Mouse (Mus musculus) ovary, postnatal 36 days (tissue): ENCODE data around the gene Rnf135.
A peak's percentile ranks its signal among the peaks of the same experiment; 100 is the strongest.
"Not testable (repeated sequence)": the region's sequence is repeated elsewhere in the genome, so short reads cannot be mapped to it uniquely, and the experiment has no call there.

Experiments
- DNase-seq: peaks from one replicate; pipeline ENCODE4 v3.0.0; 2022; ENCODE audit warnings: low spot score, mixed read lengths

The Rnf135 gene

DNA sequence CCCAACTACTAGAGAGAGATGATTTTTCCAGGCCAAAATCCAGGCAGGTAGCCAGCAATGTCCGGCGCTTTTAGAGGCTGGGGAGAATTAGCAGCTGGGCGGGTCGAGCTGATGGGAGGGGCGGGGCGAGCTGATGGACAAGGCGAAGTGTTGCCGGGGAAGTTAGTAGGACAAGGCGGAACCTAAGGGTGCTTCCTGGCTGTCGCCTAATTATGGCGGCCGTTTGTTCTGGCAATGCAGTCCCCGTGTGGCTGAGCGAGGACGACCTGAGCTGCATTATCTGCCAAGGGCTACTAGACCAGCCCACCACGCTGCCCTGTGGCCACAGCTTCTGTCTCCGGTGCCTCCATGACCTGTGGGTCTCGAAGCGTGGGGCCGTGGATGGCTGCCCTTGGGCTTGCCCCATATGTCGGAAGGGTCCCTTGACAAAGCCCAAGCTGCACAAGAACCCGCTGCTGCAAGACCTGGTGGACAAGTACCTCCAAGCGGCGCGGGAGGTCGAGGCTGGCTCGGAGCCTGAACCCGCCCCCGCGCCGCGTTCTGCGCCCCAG lies at the start of gene Rnf135:
Gene Rnf135 (plus strand): TSS at position 147 of the 551 bp plus-strand sequence.
- DNase-seq, result peak; percentile 91

DNA sequence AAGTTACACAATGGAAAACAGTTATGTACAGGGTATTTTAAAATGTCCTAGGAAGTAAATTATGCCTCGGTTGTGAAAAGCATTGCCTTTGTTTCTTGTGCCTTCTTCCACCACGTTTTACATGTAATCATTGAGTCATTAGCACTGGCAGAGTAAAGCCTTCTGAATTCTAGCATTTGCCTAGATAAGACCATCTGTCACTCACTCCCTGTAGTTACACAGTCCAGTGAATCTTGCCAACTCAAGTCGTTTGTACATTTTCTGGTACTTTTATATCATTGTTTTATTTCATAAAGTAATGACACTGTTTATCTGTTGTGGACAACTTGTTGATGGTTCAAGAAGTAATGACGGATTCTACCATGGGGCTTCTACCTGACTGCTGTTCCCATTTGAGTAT lies 48.9 kb upstream of the Rnf135 start:
- no peak for DNase-seq

DNA sequence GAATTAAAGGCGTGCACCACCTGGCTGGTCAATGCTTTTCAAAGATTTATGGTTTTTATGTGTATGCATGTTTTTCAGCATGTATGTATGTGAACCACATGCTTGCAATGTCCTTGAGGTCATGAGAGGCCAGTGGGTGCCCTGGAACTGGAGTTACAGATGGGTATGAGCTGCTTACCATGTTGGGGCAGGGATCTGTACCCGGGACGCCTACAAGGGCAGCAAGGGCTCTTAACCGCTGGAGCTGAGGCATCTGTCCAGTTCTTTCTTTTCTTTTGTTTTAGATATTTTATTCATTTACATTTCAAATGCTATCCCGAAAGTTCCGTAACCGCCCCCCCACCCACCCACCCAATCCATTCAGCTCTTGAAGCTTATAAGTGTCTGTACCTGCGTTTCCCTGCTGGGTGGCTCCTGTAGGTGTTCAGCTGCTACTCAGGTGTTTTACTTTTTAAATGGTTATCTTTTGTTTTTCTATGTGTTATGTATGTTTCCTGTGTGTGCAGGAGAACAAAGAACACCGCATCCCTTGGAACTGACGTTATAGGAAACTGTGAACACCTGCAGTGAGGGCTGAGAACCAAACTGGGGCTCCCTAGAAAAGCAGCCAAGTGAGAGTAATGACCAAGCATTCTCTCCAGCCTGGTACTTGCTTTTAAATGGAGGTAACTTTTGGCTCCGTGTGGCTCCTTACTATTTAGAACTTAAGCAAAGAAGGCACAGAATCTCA lies 47.5 kb upstream of the Rnf135 start:
- no peak for DNase-seq

DNA sequence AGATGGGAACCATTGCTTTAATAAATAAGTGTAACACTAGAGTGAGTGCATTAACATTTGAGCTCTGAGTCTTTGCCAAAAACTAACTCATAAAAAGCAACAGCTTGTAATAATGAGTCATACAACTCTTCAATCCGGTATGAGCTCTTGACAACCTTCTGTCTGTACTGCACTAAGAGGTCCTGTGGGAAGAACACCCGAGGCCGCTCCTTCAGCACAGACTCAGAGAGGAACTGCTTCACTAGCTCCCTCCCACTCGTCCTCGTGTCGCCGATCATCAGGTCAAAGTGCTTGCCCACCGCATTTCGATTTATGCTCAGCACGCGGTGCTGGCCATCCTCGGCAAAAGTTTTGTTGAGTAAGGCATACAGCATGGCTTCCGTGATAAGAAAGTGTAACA lies 46.9 kb upstream of the Rnf135 start:
- no peak for DNase-seq

DNA sequence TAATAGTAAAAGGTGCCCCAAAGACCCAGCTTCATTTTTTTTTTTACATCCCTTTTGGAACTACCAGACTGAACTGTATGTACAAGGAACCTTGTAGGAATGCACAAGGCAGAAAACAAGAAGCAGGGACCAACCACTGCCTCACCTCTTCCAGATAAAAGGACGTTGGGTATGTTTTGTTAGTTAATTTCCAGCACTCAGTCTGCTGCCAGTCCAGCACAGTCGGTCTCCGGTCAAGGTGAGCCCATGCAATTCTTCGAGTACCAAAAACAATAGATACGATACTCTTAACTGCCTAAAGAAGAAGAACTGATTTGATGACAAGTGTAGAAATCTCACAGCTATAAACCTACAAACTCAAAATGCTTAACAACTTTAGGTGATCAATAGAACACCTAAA lies 45.9 kb upstream of the Rnf135 start:
- DNase-seq, result no peak

DNA sequence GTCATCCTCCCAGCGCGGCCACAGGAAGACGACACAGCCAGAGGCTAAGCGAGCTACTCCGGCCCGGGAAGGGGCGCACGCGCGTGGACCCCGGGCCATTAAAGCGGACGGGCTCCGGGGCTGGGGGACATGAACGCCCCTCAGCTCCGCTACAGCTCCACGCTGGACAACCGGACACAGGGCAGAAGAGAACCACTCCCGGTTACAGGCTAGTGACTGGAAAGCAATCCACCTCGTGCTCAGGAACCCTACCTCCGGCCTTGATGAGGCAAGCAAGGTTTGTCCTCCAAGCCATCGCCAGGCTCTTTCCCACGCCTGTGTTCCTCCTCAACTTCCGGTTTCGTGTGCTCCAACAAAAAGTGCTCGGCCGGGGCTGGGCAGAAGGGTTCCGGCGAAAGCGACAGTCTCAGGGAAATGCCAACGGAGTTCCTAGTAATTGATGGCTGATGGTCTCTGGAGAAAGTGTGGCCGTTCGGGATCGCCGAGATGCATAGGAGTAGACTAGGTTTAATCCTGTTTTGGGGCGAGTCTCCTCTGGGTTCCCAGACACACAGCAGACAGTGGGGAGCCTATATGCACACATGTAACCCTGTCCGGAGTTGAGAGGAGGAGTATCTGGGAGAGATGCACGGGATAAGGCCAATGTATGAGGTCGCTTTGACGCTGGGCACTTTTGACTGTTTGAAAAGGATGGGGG lies 41.7 kb upstream of the Rnf135 start, which contains the start of gene Tefm:
Gene Tefm (minus strand): TSS at position 351 of the 697 bp plus-strand sequence.
- DNase-seq, result peak; percentile 83

DNA sequence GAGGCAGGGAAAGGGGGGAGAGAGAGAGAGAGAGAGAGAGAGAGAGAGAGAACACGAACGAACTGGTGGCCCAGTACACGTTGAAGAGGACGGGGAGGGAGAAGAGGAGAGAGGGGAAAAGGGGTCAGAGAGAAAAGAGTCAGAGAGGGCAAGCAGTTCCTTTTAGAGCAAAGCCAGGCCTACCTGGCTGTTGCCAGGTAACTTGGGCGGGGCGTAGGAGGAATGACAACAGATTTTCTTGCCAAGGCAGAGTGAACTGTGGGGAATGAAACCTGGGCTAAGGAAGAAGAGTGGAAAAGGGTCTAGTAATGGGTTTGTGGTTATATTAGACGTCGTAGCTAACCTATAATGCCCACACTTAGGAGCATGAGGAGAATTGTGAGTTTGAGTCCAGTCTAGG lies 40.8 kb upstream of the Rnf135 start:
- DNase-seq, result no peak

DNA sequence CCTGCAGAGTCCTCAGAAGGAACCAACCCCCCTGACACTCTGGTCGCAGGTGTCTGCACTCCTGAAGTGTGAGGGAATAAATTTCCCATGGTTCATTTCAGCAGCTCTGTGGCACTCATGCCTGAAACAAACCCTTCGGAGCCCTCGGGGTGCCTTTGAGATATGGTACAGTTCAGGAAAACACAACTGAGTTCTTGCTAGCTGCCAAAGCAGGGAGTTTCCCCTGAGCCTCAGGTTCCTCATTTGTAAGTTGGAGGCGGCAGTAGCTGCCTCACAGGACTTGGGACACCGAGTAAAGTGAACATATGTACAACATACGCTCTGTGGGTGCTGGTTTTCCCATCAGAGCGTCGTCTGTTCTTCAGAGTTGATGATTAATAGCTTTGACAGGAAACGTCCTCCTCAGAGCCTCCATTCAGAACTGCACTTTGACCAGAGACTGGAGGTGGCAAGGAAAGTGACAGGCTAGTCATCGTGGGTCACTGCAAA lies 37.8 kb upstream of the Rnf135 start:
- no peak for DNase-seq

DNA sequence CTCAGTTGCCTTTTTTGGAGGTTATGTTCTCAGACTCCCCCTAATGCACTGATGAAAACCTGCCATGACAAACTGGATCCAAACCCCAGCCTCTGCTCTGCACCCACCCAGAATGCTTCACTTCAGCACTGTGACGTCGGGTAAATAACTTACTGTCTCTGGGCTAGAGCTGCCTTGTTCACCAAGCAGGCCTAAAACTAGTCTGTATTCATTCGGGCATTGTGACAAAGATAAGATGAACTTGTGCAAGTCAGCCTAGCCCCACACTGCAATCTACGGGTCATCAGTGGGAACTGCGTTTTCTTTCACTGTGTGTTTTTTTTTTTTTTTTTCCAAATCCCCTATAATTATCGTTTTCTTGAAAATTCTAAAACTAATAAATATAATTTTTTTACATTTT lies 35.9 kb upstream of the Rnf135 start:
- DNase-seq, result no peak

DNA sequence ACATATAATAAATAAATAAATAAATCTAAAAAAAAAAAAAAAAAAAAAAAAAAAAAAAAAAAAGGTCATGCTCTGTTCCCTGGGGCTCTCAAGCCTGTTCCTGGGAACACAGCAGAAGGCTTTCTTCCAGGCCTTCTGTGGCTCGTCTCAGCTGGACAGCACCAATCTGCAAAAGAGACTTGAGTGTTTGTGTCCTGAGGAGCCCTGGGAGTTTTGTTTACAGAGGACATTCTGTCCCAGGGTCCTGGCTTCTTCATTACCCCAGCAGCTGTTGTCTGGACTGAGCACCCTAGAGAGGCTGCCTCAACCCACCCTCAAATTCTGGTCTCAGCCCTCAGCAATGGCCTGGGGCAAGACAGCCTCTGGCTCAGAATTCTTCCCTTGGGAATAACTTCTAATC lies 35.3 kb upstream of the Rnf135 start:
- DNase-seq, result no peak

DNA sequence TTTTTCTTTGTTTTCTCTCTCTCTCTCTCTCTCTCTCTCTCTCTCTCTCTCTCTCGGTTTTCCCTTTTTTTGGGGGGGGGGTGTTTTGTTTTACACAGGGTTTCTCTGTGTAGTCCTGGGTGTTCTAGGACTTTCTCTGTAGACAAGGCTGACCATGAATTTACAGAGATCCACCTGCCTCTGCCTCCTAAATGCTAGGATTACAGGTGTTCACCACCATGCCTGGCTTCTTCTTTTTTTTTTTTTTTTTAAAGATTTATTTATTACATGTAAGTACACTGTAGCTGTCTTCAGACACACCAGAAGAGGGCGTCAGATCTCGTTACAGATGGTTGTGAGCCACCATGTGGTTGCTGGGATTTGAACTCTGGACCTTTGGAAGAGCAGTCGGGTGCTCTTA lies 34.7 kb upstream of the Rnf135 start:
- not testable (repeated sequence) for DNase-seq

DNA sequence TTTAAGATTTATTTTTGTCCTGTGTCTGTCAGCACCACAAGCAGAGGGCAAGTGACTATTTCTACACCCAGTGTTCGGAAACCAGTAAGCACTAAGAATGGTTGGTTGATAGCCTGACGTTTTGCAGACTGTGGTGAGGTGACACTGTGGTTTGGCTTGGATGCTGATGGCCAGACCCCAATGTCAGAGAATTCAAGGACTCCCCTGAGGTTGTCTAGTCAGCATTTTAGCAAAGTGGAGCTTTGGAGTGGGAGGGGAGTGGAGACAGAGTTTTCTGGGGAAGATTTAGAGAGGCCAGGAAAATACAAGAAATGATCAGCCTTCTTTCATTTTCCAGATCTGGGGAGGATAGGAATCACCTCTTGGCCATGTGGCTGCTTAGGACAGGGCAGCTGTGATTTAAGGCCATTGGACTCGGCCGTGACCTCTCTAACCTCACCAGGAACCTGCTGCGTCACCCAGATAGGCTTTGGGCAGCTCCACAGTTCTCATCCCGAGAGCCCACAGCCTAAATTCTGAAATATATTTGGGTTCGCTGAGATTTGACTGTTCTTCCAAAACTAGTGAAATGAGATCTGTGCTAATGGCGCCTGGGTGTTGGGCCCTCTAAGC lies 34.1 kb upstream of the Rnf135 start:
- no peak for DNase-seq

DNA sequence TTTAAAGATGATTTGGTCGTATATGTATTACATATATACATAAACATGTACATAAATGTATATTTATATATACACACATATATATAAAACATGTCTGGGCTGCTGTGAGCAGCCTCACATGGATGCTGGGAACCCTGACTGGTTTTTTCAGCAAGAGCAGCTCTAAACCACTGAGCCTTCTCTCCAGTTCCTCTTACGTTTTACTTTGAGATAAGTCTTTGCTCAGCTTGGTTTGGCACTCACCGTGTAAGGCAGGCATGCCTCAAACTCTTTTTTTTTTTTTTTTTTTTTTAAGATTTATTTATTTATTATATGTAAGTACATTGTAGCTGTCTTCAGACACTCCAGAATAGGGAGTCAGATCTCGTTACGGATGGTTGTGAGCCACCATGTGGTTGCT lies 33.1 kb upstream of the Rnf135 start:
- DNase-seq, result no peak

DNA sequence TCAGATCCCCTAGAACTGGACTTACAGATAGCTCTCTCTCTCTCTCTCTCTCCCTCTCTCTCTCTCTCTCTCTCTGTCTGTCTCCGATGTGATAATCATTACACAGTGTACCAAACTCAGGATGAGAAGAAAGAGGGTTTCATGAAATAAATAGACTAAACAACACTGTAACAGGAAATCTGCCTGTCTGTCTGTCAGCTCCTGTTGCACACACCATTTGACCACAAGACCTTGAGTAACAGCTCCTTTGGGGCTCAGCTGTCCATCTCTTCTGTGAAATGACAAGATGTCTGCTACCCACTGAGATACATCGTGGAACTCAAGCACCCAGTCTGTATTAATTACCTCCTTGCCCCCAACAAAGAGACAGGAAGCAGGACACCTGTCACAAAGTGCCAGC lies 32.1 kb upstream of the Rnf135 start:
- DNase-seq, result no peak

DNA sequence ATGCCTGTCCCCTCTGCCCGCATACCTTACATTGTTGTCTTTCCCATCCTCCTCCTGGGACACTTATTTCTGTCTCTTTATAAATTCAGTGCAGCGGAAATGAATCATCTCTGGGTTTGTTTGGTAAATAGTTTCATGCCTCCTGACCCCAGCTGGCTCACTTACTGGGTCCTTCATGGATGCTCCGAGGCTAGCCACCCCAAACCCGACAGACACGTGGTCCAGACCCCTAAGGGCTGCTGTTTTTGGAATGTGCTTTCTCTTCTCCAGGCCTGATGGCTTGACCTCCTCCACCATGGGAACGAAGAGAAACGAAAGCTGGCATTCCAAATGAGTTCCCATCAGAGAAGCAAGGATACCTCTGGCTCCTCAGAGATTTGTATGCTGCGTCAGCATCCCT lies 31.3 kb upstream of the Rnf135 start:
- DNase-seq, result no peak

DNA sequence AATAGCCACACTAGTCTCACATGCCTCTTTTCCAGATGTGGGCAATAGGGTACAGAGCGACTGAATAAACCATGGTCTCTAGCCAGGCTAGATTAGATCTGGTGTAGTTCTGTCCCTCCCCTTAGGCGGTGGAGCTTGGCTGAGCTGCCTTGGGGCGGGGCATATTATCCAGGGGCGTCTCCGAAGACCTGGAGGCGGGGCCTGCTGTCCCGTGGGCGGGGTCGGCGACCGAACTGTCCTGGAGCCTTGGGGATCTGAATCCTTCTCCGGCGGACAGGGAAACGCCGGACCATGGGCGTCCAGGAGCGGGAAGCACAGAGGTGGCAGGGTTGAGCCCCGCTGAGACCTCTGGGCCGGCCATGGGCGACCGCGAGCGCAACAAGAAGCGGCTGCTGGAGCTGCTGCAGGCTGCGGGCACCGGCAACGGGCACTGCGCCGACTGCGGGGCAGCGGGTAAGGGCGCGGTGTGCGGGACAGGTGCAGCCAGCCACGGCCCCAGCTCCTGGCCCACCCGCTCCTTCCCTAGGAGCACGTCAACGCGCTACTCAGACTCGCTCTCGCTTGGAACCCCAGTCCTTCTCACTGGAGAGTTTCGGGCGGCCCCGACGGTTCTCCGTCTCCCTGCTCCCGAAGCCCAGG lies 29.7 kb upstream of the Rnf135 start, which contains the start of gene Adap2:
Gene Adap2 (plus strand): TSS at position 249 of the 639 bp plus-strand sequence.
- peak; percentile 90 for DNase-seq

DNA sequence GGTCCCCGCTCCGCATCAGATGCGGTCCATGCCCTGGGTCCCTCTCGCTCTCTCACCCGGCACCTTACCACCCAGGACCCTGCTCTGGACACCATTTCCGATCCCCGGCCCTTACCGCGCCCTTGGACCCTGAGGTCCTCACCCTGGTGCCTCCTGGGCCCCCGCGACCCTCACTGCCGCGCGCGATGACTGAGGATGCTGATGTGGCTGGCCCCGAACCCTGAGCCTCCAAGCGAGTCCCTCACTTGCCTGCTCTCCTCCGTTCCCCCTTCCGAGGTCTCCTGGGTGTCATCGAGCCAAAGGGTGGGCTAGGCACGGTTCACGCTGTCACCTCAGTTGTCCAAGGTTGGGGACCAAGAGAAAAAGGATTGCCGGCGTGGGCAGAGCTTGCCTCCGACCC lies 29.1 kb upstream of the Rnf135 start:
- no peak for DNase-seq

DNA sequence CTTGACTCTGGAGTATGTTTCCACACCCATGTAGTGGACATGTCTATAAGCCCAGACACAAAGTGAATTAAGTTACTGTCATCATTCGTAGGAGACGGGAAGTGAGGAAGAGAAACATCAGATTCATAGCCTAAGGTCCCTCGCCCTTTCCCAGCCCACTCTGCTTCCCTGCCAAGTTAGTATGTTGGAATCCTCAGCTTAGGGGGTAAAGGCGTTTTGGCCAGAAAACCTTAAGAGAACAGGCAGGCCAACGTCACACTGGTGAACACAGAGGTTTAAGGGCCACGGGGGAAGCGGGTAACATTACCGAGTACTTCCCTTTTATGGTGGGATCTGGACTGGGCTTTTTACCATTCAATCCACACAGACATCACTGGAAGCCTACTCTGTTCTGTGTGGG lies 28.1 kb upstream of the Rnf135 start:
- no peak for DNase-seq

DNA sequence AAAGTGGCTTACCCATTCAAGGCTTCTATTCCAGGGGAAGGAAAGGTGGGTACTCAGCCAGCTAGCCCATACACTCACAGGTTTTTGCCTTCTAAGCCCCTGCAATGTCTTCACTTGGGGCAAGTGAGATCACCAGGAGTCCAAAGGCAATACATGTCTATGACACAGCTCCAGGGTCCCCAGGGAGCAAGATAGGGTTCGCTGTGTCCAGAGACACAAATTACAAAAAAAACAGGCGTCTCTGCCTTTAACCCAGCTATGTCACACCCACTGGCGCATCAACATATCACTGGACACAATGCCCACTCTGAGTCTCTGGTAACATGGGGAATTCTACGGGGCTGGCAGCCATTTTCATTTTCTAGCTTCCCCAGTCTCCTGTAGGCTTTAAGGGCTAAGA lies 27.7 kb upstream of the Rnf135 start:
- DNase-seq, result no peak

DNA sequence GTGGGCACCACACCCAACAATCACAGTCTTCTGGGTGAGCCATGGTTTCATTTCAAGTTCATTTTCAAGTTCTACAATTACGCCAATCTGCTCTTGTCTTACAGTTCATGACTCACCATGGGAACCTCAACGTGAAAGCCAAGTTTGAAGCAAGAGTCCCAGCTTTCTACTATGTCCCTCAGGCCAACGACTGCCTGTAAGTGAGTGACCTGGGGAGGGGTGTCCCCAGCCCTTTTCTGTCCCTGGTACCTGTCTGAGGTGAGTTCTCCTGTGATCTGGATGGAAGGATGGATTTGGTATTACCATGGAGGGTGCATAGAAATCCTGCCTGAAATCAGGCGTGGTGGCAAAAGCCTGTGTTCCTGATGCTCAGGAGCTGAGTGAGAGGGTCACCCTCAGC lies 26.8 kb upstream of the Rnf135 start:
- DNase-seq, result no peak

DNA sequence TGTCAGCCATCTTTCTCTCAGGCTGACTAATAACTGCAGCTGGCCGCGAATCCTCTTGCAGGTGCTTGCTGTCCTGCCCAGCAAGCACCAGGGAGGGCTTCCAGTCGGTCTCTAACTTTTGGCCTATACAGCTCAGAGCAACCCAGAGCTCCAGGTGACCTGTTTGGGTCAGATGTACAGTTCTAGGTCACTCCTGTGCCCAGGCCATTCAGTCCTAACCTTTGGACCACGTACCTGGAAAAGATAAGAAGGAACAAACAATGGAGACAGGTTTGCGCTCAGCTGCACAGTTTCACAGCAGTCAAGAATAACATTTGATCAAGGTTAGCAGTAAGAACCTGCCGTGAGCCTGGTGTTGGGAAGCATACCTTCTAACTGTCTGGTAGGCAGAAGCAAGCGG lies 24.6 kb upstream of the Rnf135 start:
- no peak for DNase-seq

DNA sequence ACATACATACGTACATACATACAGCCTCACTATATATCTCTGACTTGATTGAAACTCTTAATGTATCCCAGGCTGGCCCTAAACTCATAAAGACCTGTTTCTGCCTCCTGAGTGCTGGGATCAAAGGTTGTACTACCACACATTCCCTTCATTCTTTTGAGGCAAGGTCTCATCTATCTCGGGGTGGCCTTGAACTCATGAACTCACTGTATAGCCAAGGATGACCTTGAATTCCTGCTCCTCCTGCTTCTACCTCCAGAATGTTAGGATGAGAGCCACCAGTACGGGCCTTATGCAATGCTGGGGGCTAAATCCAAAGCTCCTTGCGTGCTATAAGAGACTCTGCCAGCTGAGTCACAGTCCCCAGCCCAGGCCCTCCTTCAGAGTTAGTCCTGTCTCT lies 22.6 kb upstream of the Rnf135 start:
- DNase-seq, result no peak
